In genomic region chr12:14302366-14302930, GRCm38 (mm10) we compare ENCODE assay signal across 13 mouse cellular contexts.
"Had no signal": no experiment of that assay in that cellular context is flagged by ENCODE, and none has a peak within 500 bp of the region (broad histone marks: within the 10 kb centered on the region; RNA-seq: fewer than 3 reads in every experiment).

No protein-coding gene starts in this region.

- H3K9me3 ChIP-seq: limb, embryonic 13.5 days; liver, embryonic 13.5 days; megakaryocyte, embryonic 14.5 days; midbrain, embryonic 12.5 days; neural tube, embryonic 15.5 days had no signal

- DNase-seq: kidney, adult 18-20 months; kidney, postnatal 10 days; kidney, postnatal 4 days; liver, embryonic 13.5 days; lung, adult 2 months; thymus, postnatal 36 days had no signal

- H3K27me3 ChIP-seq: limb, embryonic 13.5 days; liver, embryonic 13.5 days; megakaryocyte, embryonic 14.5 days; midbrain, embryonic 12.5 days; neural tube, embryonic 15.5 days had no signal

- H3K36me3 ChIP-seq: limb, embryonic 13.5 days; liver, embryonic 13.5 days; midbrain, embryonic 12.5 days; neural tube, embryonic 15.5 days had no signal

- H3K4me2 ChIP-seq: limb, embryonic 13.5 days; liver, embryonic 13.5 days; midbrain, embryonic 12.5 days; neural tube, embryonic 15.5 days had no signal

- H3K27ac ChIP-seq: layer of hippocampus, adult 2 months; limb, embryonic 13.5 days; liver, embryonic 13.5 days; macrophage; midbrain, embryonic 12.5 days; neural tube, embryonic 15.5 days had no signal

- H3K9ac ChIP-seq: limb, embryonic 13.5 days; liver, embryonic 13.5 days; midbrain, embryonic 12.5 days; neural tube, embryonic 15.5 days had no signal

- H3K4me1 ChIP-seq: limb, embryonic 13.5 days; liver, embryonic 13.5 days; megakaryocyte, embryonic 14.5 days; midbrain, embryonic 12.5 days; neural tube, embryonic 15.5 days had no signal

- ATAC-seq: midbrain, embryonic 16.5 days had no signal

- H3K4me3 ChIP-seq: layer of hippocampus, adult 2 months; limb, embryonic 13.5 days; liver, embryonic 13.5 days; megakaryocyte, embryonic 14.5 days; midbrain, embryonic 12.5 days; neural tube, embryonic 15.5 days had no signal
